Mouse (Mus musculus): Measurements from ENCODE around the gene Olfr190. TPM values are rescaled to one million over a fixed set of nuclear protein-coding genes. Genes with fewer than 3 reads are reported as not detected.
"Not testable (repeated sequence)": the region's sequence is repeated elsewhere in the genome, so short reads cannot be mapped to it uniquely, and the experiment has no call there.

Olfr190 gene
- total RNA-seq (2022) = not detected

GRCm38 (mm10) chr16:59077905-59078304 is at the start of gene Olfr190:
Olfr190 (minus strand) TSS chr16:59078005.
- no peak for DNase-seq (ENCODE audit: low spot score)

GRCm38 (mm10) chr16:59120969-59121368 is 43.2 kb upstream of the Olfr190 start, which contains the start of gene Olfr194:
Olfr194 (minus strand) TSS chr16:59121069.
- no peak for DNase-seq (ENCODE audit: low spot score)

- DNase-seq (ENCODE audit: low spot score) = no peak
Measured at GRCm38 (mm10) chr16:59111781-59112180, 34.0 kb upstream of the Olfr190 start, which contains the start of gene Olfr193. Olfr193 (minus strand) TSS chr16:59111881.

GRCm38 (mm10) chr16:59108522-59108921 is 30.7 kb upstream of the Olfr190 start:
- DNase-seq (ENCODE audit: low spot score) = not testable (repeated sequence)

GRCm38 (mm10) chr16:59105312-59105711 is 27.5 kb upstream of the Olfr190 start:
- DNase-seq (ENCODE audit: low spot score) = no peak

- not testable (repeated sequence) for DNase-seq (ENCODE audit: low spot score)
Measured at GRCm38 (mm10) chr16:59089722-59090121, 11.9 kb upstream of the Olfr190 start, which contains the start of gene Olfr191. Olfr191 (minus strand) TSS chr16:59089822.

- DNase-seq (ENCODE audit: low spot score) = not testable (repeated sequence)
Measured at GRCm38 (mm10) chr16:59081113-59081512, 3.3 kb upstream of the Olfr190 start.

- no peak for DNase-seq (ENCODE audit: low spot score)
Measured at GRCm38 (mm10) chr16:59073520-59073919, 4.3 kb downstream of the Olfr190 start.

- DNase-seq (ENCODE audit: low spot score) = no peak
Measured at GRCm38 (mm10) chr16:59071755-59072154, 6.0 kb downstream of the Olfr190 start.

GRCm38 (mm10) chr16:59062411-59062810 is 15.4 kb downstream of the Olfr190 start:
- DNase-seq (ENCODE audit: low spot score) = not testable (repeated sequence)

GRCm38 (mm10) chr16:59049286-59049685 is 28.5 kb downstream of the Olfr190 start:
- not testable (repeated sequence) for DNase-seq (ENCODE audit: low spot score)

- no peak for DNase-seq (ENCODE audit: low spot score)
Measured at GRCm38 (mm10) chr16:59048860-59049259, 28.9 kb downstream of the Olfr190 start.

- no peak for DNase-seq (ENCODE audit: low spot score)
Measured at GRCm38 (mm10) chr16:59047579-59047978, 30.2 kb downstream of the Olfr190 start.

- no peak for DNase-seq (ENCODE audit: low spot score)
Measured at GRCm38 (mm10) chr16:59045835-59046234, 32.0 kb downstream of the Olfr190 start.

- no peak for DNase-seq (ENCODE audit: low spot score)
Measured at GRCm38 (mm10) chr16:59039710-59040109, 38.1 kb downstream of the Olfr190 start, which contains the start of gene Olfr187. Olfr187 (minus strand) TSS chr16:59039767.

- DNase-seq (ENCODE audit: low spot score) = no peak
Measured at GRCm38 (mm10) chr16:59030191-59030590, 47.6 kb downstream of the Olfr190 start, which contains the start of gene Olfr186. Olfr186 (minus strand) TSS chr16:59030291.

Other genes with a start within 250 kb of the Olfr190 start
- gene Olfr177, start 203.2 kb downstream of the Olfr190 start, total RNA-seq (2022) = not detected
- not detected for gene Olfr178, start 185.9 kb downstream of the Olfr190 start, total RNA-seq (2022)
- gene Olfr181, start 149.2 kb downstream of the Olfr190 start, total RNA-seq (2022) = not detected
- gene Olfr180, start 148.6 kb downstream of the Olfr190 start, total RNA-seq (2022) = not detected
- not detected for gene Olfr183, start 82.6 kb downstream of the Olfr190 start, total RNA-seq (2022)
- gene Olfr186, start 47.7 kb downstream of the Olfr190 start, total RNA-seq (2022) = not detected
- not detected for gene Olfr187, start 38.2 kb downstream of the Olfr190 start, total RNA-seq (2022)
- gene Olfr191, start 11.8 kb upstream of the Olfr190 start, total RNA-seq (2022) = not detected
- not detected for gene Olfr193, start 33.9 kb upstream of the Olfr190 start, total RNA-seq (2022)
- gene Olfr194, start 43.1 kb upstream of the Olfr190 start, total RNA-seq (2022) = not detected
- gene Olfr195, start 69.0 kb upstream of the Olfr190 start, total RNA-seq (2022) = not detected
- not detected for gene Olfr196, start 92.4 kb upstream of the Olfr190 start, total RNA-seq (2022)
- gene Olfr198, start 125.5 kb upstream of the Olfr190 start, total RNA-seq (2022) = not detected
- not detected for gene Olfr199, start 141.8 kb upstream of the Olfr190 start, total RNA-seq (2022)
- not detected for gene Olfr201, start 194.6 kb upstream of the Olfr190 start, total RNA-seq (2022)
- gene Olfr202, start 208.8 kb upstream of the Olfr190 start, total RNA-seq (2022) = not detected
- not detected for gene Olfr203, start 220.9 kb upstream of the Olfr190 start, total RNA-seq (2022)
- gene Olfr204, start 240.2 kb upstream of the Olfr190 start, total RNA-seq (2022) = not detected

Data from heart, adult 8-10 months (tissue).